Comparison of ENCODE assay signal across 15 mouse cellular contexts in genomic region chr4:136838462-136838861, GRCm38 (mm10). TPM values are rescaled to one million over a fixed set of nuclear protein-coding genes. Genes with fewer than 3 reads are reported as not detected.
"Had no signal": no experiment of that assay in that cellular context is flagged by ENCODE, and none has a peak within 500 bp of the region (broad histone marks: within the 10 kb centered on the region; RNA-seq: fewer than 3 reads in every experiment).

No protein-coding gene starts in this region.

- H3K9me3 ChIP-seq: limb, embryonic 15.5 days; liver, embryonic 12.5 days; neural tube, embryonic 12.5 days had no signal

- H3K36me3 ChIP-seq: limb, embryonic 15.5 days; liver, embryonic 12.5 days; neural tube, embryonic 12.5 days had no signal

- H3K27ac ChIP-seq: limb, embryonic 15.5 days; liver, embryonic 12.5 days; neural tube, embryonic 12.5 days; stomach, postnatal 0 days had no signal

- DNase-seq: kidney, adult 8-10 months; kidney, postnatal 25 days; layer of hippocampus, adult 9-11 months; layer of hippocampus, postnatal 36 days; lung, postnatal 10 days; lung, postnatal 4 days; thymus, postnatal 4 days had no signal

- H3K9ac ChIP-seq: limb, embryonic 15.5 days; liver, embryonic 12.5 days; lung, embryonic 14.5 days; neural tube, embryonic 12.5 days had no signal

- H3K4me2 ChIP-seq: limb, embryonic 15.5 days; liver, embryonic 12.5 days; lung, embryonic 14.5 days; neural tube, embryonic 12.5 days had no signal

- H3K4me3 ChIP-seq: limb, embryonic 15.5 days; liver, embryonic 12.5 days; myocyte; neural tube, embryonic 12.5 days had no signal

- ATAC-seq: intestine, postnatal 0 days; liver, embryonic 12.5 days had no signal

RNA-seq across cellular contexts. Expression of gene Ephb2, which starts 2.7 kb away (rescaled TPM):
- total RNA-seq: neutrophil, adult 5-6 weeks had no signal

RNA-seq across cellular contexts. Expression of gene C1qb, which starts 47.5 kb away (rescaled TPM):
- total RNA-seq: neutrophil, adult 5-6 weeks had no signal
- polyA plus RNA-seq: myocyte had no signal

RNA-seq across cellular contexts. Expression of gene C1qc, which starts 54.4 kb away (rescaled TPM):
- total RNA-seq: neutrophil, adult 5-6 weeks had no signal
- polyA plus RNA-seq: myocyte had no signal
